Mouse (Mus musculus) limb, embryonic 13.5 days (tissue): ENCODE measurements around the gene 1700030K09Rik. TPM values are rescaled to one million over a fixed set of nuclear protein-coding genes. Genes with fewer than 3 reads are reported as not detected.

Source experiments
- ATAC-seq: fragments of 200-750 bp; cut with Nextera tagmentation; 2 replicates; pipeline ENCODE4 v1.8.0; 2017; ENCODE audit warnings: low read depth, moderate number of reproducible peaks, moderate TSS enrichment; ENCODE audit not compliant: low FRiP score
- H3K27ac ChIP-seq: fragments of 300-500 bp; sonication (generic); 2 replicates; pipeline ENCODE4 v1.5.1; 2015; ENCODE audit warnings: inconsistent platforms, mild to moderate bottlenecking, moderate library complexity
- H3K27me3 ChIP-seq: fragments of 300-500 bp; sonication (generic); 2 replicates; pipeline ENCODE4 v1.6.1; 2015; ENCODE audit warnings: mild to moderate bottlenecking, inconsistent platforms
- H3K36me3 ChIP-seq: fragments of 300-500 bp; sonication (generic); 2 replicates; pipeline ENCODE4 v1.6.1; 2015; ENCODE audit warnings: inconsistent platforms, mild to moderate bottlenecking, moderate library complexity
- H3K4me1 ChIP-seq: fragments of 300-500 bp; sonication (generic); 2 replicates; pipeline ENCODE4 v1.6.1; 2015; ENCODE audit warnings: inconsistent platforms
- H3K4me2 ChIP-seq: fragments of 300-500 bp; sonication (generic); replicated peaks from 2 replicates; pipeline ENCODE4 v1.6.1; 2015; ENCODE audit warnings: inconsistent platforms, mild to moderate bottlenecking, moderate library complexity
- H3K4me3 ChIP-seq: fragments of 300-500 bp; sonication (generic); 2 replicates; pipeline ENCODE4 v1.5.1; 2015; ENCODE audit warnings: moderate library complexity, mild to moderate bottlenecking, inconsistent platforms
- H3K9ac ChIP-seq: fragments of 300-500 bp; sonication (generic); 2 replicates; pipeline ENCODE4 v1.6.1; 2015; ENCODE audit warnings: mild to moderate bottlenecking, inconsistent platforms
- H3K9me3 ChIP-seq: fragments of 300-500 bp; sonication (generic); 2 replicates; pipeline ENCODE4 v1.6.1; 2016; ENCODE audit warnings: inconsistent platforms
- WGBS: fragments of 180-500 bp; shearing (Covaris S2); methylation state at CpG from one replicate; pipeline ENCODE4 v1.1.7; 2015; 5-methylcytosine and 5-hydroxymethylcytosine counted together
- microRNA-seq: library from miRNA; unstranded; fragments of <30 nt; microRNA quantifications from one replicate; pipeline ENCODE4, GENCODE M21; 2016
- polyA plus RNA-seq: library from polyadenylated mRNA; unstranded; fragments of >200 nt; fragmentation: Nextera tagmentation; extraction: Ambion mirVana; gene quantifications from 2 replicates; pipeline ENCODE4 v1.2.1, GENCODE M21; 2015

The 1700030K09Rik gene
- polyA plus RNA-seq, 1 experiment from 2014 or later = 18.1 TPM

- H3K4me2 ChIP-seq = no peak overlapping the region
- no peaks in the 10 kb centered on the region for H3K9me3 ChIP-seq
- H3K4me1 ChIP-seq = peaks cover 20% of the 10 kb centered on the region
- H3K9ac ChIP-seq = no peak overlapping the region
- no peak for ATAC-seq
- H3K27ac ChIP-seq = no peak overlapping the region
- peaks cover 39% of the 10 kb centered on the region for H3K36me3 ChIP-seq
- H3K4me3 ChIP-seq = no peak overlapping the region
- no peaks in the 10 kb centered on the region for H3K27me3 ChIP-seq
- WGBS = 94% methylated on average over 19 of the region's 19 CpGs
These were observed 52.5 kb downstream of the 1700030K09Rik start for GRCm38 (mm10) chr8:72496217-72496616.

GRCm38 (mm10) chr8:72497911-72498310 lies 54.2 kb downstream of the 1700030K09Rik start:
- no peak for ATAC-seq
- H3K4me1 ChIP-seq = peaks cover 14% of the 10 kb centered on the region
- H3K9ac ChIP-seq = no peak overlapping the region
- no peaks in the 10 kb centered on the region for H3K9me3 ChIP-seq
- no peak overlapping the region for H3K4me3 ChIP-seq
- H3K36me3 ChIP-seq = peaks cover 46% of the 10 kb centered on the region
- no peaks in the 10 kb centered on the region for H3K27me3 ChIP-seq
- WGBS = 82% methylated on average over 1 of the region's 1 CpGs
- no peak overlapping the region; the same call in 1 of the 2 replicates for H3K27ac ChIP-seq
- H3K4me2 ChIP-seq = no peak overlapping the region

GRCm38 (mm10) chr8:72498527-72498926 lies 54.8 kb downstream of the 1700030K09Rik start:
- Histone ChIP-seq H3K9me3 (no peaks in the 10 kb centered on the region), H3K4me1 (peaks cover 16% of the 10 kb centered on the region), H3K9ac (no peak overlapping the region), H3K36me3 (peaks cover 49% of the 10 kb centered on the region), H3K4me2 (no peak overlapping the region), H3K4me3 (no peak overlapping the region), H3K27me3 (no peaks in the 10 kb centered on the region), H3K27ac (no peak overlapping the region)
- ATAC-seq = no peak
- 91% methylated on average over 4 of the region's 4 CpGs for WGBS

GRCm38 (mm10) chr8:72499521-72500284 lies 56.0 kb downstream of the 1700030K09Rik start:
- Histone ChIP-seq H3K9ac (no peak overlapping the region), H3K4me3 (no peak overlapping the region), H3K4me2 (no peak overlapping the region), H3K27me3 (no peaks in the 10 kb centered on the region), H3K36me3 (peaks cover 53% of the 10 kb centered on the region), H3K27ac (no peak overlapping the region), H3K9me3 (no peaks in the 10 kb centered on the region), H3K4me1 (peaks cover 12% of the 10 kb centered on the region; the same call in 1 of the 2 replicates)
- 82% methylated on average over 2 of the region's 2 CpGs for WGBS
- no peak for ATAC-seq

- Histone ChIP-seq H3K4me3 (no peak overlapping the region), H3K4me1 (peaks cover 12% of the 10 kb centered on the region; the same call in 1 of the 2 replicates), H3K27ac (no peak overlapping the region), H3K4me2 (no peak overlapping the region), H3K9me3 (no peaks in the 10 kb centered on the region), H3K9ac (no peak overlapping the region), H3K36me3 (peaks cover 45% of the 10 kb centered on the region), H3K27me3 (no peaks in the 10 kb centered on the region)
- WGBS = 95% methylated on average over 1 of the region's 1 CpGs
- ATAC-seq = no peak
These were observed 56.8 kb downstream of the 1700030K09Rik start for GRCm38 (mm10) chr8:72500521-72500931.

GRCm38 (mm10) chr8:72504137-72504536 lies 60.5 kb downstream of the 1700030K09Rik start:
- Histone ChIP-seq H3K27ac (no peak overlapping the region), H3K9ac (no peak overlapping the region; the same call in 1 of the 2 replicates), H3K4me1 (peaks cover 20% of the 10 kb centered on the region; the same call in 1 of the 2 replicates), H3K36me3 (peaks cover 24% of the 10 kb centered on the region), H3K9me3 (no peaks in the 10 kb centered on the region), H3K4me2 (no peak overlapping the region), H3K4me3 (no peak overlapping the region), H3K27me3 (no peaks in the 10 kb centered on the region)
- ATAC-seq = no peak

- no peaks in the 10 kb centered on the region for H3K27me3 ChIP-seq
- no peaks in the 10 kb centered on the region for H3K9me3 ChIP-seq
- no peak overlapping the region for H3K27ac ChIP-seq
- H3K4me2 ChIP-seq = no peak overlapping the region
- no peak overlapping the region for H3K9ac ChIP-seq
- peaks cover 20% of the 10 kb centered on the region; the same call in 1 of the 2 replicates for H3K4me1 ChIP-seq
- peaks cover 21% of the 10 kb centered on the region for H3K36me3 ChIP-seq
- no peak overlapping the region for H3K4me3 ChIP-seq
- ATAC-seq = no peak
These were observed 61.1 kb downstream of the 1700030K09Rik start for GRCm38 (mm10) chr8:72504637-72505314.

- H3K4me1 ChIP-seq = peaks cover 23% of the 10 kb centered on the region; the same call in 1 of the 2 replicates
- H3K27ac ChIP-seq = no peak overlapping the region; the same call in 1 of the 2 replicates
- ATAC-seq = no peak
- no peak overlapping the region for H3K9ac ChIP-seq
- H3K4me2 ChIP-seq = no peak overlapping the region
- no peak overlapping the region for H3K4me3 ChIP-seq
- H3K36me3 ChIP-seq = peaks cover 15% of the 10 kb centered on the region
- no peaks in the 10 kb centered on the region for H3K27me3 ChIP-seq
- no peaks in the 10 kb centered on the region for H3K9me3 ChIP-seq
- 86% methylated on average over 1 of the region's 1 CpGs for WGBS
These were observed 63.8 kb downstream of the 1700030K09Rik start for GRCm38 (mm10) chr8:72507505-72507904.

Small RNA genes lying within 50 kb of the gene (microRNA-seq; reads per million reads assigned to microRNA genes)
- 0.87 reads per million for gene Mir7068

Other genes with a start within 250 kb of the 1700030K09Rik start
- not detected in 2 replicates for gene Cib3, start 231.0 kb upstream of the 1700030K09Rik start, polyA plus RNA-seq
- not detected in 2 replicates for gene Gm11034, start 230.2 kb upstream of the 1700030K09Rik start, polyA plus RNA-seq
- 70.5 and 70.6 TPM in 2 replicates for gene Fam32a, start 224.2 kb upstream of the 1700030K09Rik start, polyA plus RNA-seq
- 127 and 132 TPM in 2 replicates for gene Ap1m1, start 203.9 kb upstream of the 1700030K09Rik start, polyA plus RNA-seq
- gene Gm10282, start 138.6 kb upstream of the 1700030K09Rik start, polyA plus RNA-seq = 31.7 TPM in 2 replicates
- gene Klf2, start 124.8 kb upstream of the 1700030K09Rik start, polyA plus RNA-seq = 7.9 and 8.9 TPM in 2 replicates
- 61.5 and 65.3 TPM in 2 replicates for gene Eps15l1, start 22.4 kb upstream of the 1700030K09Rik start, polyA plus RNA-seq
- 1.4 and 1.5 TPM in 2 replicates for gene Calr3, start within 50 bp of the 1700030K09Rik start, polyA plus RNA-seq
- gene Cherp, start 31.3 kb downstream of the 1700030K09Rik start, polyA plus RNA-seq = 59.1 and 69.8 TPM in 2 replicates
- 20.2 and 21.8 TPM in 2 replicates for gene Slc35e1, start 48.7 kb downstream of the 1700030K09Rik start, polyA plus RNA-seq
- gene Med26, start 104.4 kb downstream of the 1700030K09Rik start, polyA plus RNA-seq = 19.4 and 19.9 TPM in 2 replicates
- gene Smim7, start 127.2 kb downstream of the 1700030K09Rik start, polyA plus RNA-seq = 129 and 130 TPM in 2 replicates
- gene Tmem38a, start 128.2 kb downstream of the 1700030K09Rik start, polyA plus RNA-seq = 26.7 and 27.6 TPM in 2 replicates
- 0.01 and 0.04 TPM in 2 replicates for gene Nwd1, start 202.8 kb downstream of the 1700030K09Rik start, polyA plus RNA-seq